Mouse (Mus musculus): ENCODE data around the gene Cfap45.

Cfap45 gene

DNA sequence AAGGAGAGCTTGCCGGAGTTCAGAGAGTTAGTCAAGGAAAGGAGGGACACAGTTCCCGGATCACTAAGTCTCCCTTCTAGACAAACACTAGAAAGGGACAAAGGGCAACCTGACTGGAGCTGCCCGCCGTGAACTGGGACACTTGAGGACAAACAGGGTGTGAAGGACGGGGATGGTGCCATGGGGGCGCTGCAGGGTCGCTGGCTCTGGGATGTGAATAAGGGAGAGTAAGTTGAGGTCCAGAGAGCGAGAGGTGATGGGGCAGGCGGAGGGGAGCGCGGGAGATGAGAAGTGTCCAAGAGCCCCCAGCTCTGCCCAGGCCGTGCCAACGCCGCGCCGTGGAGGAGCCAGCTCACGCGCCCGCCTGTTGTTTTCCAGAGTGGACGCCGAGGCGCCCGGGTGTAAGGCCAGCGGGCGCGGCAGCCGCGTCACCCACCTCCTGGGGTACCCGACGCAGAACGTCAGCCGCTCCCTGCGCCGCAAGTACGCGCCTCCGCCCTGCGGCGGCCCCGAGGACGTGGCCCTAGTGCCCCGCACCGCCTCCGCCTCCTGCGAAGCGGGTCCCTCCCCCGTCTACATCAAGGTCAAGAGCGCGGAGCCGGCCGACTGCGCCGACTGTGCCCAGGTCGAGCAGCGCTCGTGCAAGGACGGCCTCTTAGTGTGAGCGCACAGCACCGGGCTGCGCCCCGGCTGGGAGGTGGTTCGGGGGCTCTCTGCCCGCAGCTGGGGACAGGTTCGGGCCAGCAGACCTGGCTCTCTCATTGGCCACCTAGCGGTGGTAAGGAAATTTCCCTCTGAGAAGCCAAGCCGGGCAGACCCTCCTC lies 42.3 kb downstream of the Cfap45 start:
- peak; percentile 87 for DNase-seq (ENCODE audit: low read depth, low spot score)

DNA sequence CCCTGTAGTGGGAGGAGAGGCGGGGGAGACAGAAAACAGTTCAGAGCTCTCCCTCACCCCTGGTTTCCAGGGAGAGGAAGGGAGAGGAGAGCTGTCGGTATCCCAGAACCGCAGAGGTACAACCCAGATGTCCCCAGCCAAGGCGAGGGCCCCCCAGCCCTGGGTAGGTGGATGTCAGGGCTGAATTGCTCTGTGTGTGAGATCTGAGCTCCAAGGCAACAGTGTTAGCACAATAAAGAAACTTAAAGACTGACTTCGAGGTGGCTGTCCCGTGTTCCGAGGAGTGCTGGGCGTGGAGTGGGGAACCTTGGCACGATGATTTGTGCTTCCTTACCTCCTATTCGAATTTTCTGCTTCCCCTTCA lies 42.8 kb downstream of the Cfap45 start:
- DNase-seq (ENCODE audit: low read depth, low spot score), result no peak

DNA sequence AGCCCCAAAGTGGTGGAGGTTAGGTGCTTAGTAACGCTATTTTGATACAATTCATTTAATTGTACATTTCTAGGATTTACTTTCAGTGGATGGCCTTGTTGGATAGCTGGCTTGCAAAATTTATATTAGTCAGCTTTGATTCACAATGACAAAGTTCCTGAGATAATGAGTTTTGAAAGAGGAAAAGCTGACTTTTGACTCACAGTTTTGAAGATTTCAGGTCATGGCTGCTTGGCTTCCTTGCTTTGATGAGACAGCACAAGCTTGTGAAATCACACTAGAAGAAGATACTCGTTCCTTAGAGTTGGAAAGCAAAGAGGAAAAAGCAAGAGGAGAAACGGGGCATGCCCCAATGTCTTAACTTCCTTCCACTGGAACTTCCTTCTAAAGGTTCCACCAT lies 45.5 kb downstream of the Cfap45 start:
- no peak for DNase-seq (ENCODE audit: low read depth, low spot score)

DNA sequence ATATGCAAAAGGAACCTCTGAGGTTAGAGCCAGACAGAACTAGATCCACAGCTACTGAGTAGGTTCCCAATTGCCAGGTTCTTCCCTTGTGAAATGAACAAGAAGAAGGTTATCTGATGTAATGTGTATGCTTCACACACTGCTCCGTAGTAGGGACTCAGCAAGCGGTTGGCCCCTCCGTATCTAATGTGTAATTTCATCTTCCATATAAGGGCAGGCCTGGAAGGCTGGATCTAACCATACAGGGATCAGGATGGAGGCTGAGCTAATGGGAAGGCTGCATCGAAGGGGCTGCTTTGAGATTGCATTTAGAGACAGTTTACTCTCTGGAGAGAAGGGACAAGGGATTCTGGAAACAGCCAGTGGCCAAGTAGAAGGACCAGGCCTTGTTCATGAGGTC lies 47.2 kb downstream of the Cfap45 start:
- no peak for DNase-seq (ENCODE audit: low read depth, low spot score)

DNA sequence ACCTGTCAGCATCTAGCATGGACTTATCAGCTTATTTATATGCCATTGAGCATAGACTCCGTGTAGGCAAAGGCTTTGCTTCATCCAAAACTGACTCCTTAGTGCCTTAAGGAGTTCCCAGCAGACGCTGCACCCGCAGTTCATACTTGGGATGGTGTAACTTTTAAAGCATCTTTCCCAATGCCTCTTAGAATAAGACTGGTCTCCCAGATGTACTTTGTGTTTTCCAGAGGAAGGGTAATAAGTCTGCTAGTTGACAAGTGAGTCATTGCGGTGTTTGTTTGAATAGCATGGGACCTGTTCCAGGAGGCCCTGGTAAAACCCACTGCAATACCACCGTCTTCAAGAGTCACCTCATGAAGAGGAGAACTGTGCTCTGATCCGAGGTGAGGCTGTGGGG lies 59.5 kb downstream of the Cfap45 start:
- DNase-seq (ENCODE audit: low read depth, low spot score), result no peak

DNA sequence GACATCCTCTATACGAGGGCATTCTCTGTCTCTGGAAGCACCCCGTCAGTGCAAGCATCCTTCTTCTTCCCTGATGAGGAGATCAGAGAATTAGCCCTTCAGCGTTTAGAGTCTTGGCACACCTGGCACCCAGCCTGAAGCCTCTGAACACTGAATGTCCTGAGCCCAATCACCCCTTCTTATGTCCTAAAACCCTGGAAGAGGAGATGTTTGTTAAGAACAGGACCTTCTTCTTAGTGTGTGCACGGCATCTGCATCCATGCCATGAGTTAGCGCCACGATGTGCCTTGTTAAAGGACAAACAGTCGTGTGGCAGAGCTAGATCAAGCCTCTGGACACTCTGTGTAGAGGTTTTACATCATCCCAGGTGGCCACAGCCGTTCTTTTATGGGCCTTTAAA lies 61.8 kb downstream of the Cfap45 start:
- DNase-seq (ENCODE audit: low read depth, low spot score), result no peak

DNA sequence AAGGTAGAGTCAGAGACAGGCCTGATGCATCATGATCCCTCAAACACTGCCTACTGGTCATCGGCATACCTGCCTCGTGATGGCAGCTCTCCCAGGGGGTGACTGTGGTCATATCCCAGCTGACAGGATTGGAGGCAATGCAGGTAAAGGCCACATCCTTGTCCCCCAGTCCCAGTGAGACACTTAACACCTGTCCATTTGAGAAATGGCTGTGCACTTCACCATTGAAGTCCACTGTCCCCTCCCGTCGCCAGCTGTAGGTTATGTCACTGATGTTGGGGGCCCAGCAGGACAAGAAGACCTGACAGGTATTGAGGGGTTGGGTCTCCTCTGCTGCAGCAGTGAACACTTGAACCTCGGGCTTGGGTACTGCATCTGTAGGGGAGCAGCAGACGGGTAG lies 63.7 kb downstream of the Cfap45 start:
- no peak for DNase-seq (ENCODE audit: low read depth, low spot score)

DNA sequence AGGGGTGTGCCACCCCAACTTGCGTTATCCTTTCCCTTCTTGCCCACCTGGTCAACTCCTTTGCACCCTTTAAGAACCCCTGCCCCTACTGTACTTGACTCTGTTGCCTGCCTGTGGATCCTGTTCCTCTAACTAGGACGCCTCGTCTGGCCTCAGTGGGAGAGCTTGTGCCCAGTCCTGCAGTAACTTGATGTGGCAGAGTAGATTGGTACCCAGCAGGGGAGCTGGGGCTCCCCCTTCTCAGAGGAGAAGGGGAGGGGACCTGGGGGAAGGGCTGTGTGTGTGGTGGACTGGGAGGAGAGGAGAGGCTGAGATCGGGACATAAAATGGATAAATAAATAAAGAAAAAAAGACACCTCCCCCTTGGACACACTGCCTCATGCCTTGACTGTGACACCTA lies 64.4 kb downstream of the Cfap45 start:
- DNase-seq (ENCODE audit: low read depth, low spot score), result no peak

DNA sequence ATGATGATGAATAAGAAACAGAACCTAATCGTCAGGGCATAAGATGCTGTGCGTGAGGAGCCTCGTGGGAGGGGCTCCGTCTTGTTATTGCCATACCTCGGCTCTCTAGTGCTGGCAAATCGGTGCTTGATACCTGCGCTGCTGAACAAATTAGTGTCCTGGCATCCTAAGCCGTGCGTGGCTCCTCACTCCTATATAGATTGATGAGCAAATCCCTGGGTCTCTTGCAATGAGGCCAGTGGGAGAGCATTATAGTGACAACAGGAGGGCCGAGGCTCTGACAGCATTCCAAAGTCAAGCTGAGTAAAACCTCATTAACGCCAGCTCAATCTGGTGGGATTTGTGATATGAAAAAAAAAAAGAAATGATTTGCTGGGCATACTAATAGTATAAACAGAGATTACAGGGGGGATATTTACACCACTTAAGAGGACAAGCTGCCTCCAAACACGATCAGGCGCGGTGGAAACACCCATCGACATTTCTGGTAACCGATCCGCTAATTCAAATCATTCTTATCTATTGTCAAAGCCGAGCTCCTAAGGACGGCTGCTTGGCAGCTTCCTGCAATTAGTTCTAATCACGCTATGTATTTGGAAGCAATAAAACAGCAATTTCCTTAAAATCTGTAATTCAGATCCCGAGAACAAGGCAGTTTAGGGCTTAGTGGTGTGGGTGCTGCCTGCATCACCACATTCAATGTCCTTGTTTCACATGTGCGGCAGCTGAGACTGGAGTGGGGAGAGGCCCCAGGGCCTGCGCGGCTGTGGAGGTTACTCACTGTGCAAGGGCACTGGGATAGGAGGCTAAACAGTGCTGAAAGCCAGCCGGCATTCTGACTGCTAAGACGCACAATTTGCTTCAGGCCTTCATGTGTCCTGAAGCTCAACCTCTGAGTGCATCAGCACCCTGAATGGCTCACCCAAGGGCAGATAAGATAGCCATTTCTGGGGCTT lies 65.3 kb downstream of the Cfap45 start:
- no peak for DNase-seq (ENCODE audit: low read depth, low spot score)

DNA sequence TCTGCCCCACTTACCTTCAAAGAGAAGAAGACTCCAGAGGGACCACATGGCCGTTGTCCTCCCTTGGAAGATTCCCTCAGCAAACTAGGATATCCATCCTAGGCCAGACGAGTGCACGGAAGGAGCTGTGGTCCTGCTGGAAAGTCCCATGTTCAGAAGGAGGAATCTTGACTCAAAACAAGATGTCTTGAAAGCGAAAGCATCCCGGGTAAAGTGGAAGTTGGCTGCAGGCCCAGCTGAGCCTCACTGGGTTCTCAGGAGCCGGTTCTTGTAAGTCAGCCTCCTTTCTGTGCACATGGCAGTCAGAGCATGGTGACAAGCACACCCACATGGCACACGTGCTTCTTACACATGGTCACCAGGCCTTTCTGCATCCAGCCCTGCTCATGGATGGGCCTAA lies 69.8 kb downstream of the Cfap45 start, which contains the start of gene Slamf8:
Gene Slamf8 (minus strand): TSS at position 184 of the 400 bp plus-strand sequence.
- no peak for DNase-seq (ENCODE audit: low read depth, low spot score)

DNA sequence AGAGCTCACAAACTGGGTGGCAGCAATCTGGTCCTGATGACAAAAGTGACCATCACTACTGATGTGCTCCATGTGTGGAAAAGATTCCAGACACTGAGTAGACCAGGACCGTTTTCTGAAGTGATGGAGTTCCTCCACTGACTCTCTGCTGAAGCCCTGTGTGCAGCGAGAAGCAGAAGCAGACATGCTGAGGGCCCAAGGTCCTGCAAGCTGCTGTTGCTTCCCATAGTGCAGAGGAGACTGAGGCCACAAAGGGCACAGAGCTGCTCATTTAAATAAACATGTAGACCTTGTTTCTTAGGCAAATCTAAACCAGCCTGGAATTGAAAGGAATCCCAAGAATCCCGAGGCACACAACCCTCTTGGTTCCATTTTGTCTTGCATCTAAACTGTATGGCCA lies 72.7 kb downstream of the Cfap45 start:
- DNase-seq (ENCODE audit: low read depth, low spot score), result no peak

DNA sequence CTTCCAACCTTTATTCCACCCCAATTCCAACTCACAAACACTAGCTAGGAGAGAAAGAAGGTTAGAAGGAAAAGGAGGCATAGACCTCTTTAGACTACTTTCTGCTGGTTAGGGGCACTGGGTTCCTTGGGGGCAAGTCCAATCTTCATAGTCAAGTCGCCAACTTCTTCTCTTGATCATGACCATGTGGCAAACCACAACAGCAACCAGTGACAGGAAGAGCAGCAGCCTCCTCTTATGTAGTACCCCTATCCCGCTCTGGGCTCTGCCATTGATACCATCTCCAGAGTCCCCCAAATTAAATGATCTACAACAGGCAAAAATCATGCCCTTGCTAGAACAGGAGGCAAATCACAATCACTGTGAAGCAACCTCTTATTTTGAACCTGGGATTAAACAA lies 73.4 kb downstream of the Cfap45 start:
- no peak for DNase-seq (ENCODE audit: low read depth, low spot score)

DNA sequence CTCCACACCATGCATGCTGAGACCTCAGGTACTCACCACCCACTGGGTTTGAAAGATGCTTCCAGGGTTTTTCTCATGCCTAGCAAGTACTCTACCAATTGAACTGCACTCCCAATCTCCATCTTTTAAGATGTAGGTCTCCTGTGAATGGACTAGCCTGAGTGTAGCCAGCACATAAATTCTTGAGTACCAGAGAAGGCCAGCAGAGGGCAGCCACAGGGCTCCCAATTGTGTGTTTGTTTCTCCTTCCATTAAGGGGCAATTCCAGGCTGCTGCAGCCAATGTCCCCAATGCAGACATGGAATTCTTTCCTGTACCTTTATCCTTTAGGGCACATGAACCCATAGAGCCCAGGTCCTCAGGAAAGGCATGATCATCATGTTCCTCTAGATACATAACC lies 73.9 kb downstream of the Cfap45 start:
- peak; percentile 52 for DNase-seq (ENCODE audit: low read depth, low spot score)
